Mouse (Mus musculus): ENCODE data around the gene Sowahc.

DNA sequence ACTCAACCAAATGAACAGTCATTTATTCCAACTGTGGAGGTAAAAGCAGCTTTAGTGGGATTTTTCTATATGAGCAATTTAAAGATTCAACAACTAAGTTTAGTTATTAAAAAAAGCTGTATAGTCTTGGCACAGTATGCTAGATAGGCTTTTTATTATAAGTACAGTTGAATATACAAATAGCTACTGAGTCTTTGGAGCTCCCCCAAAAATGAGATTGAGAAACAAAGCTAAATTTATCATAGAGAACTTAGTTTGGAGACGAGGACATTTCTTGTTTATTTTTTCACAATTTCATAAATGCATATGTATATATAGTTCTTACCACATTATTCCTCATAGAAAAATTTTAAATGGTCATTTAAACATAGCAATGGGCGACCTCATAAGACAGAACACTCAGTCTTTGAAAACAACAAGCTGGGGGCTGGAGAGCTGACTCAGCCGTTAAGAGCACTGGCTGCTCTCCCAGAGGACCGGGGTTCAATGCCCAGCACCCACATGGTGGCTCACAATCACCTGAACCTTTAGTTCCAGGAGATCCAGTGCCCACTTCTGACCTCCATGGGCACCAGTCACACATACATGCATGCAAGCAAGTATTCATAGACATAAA lies 7.6 kb downstream of the Sowahc start:
- TF ChIP-seq CTCF (IDR thresholded peaks at IDR 0.05; ENCODE audit: control insufficient read depth, insufficient read depth, low read length): no peak
- TF ChIP-seq POLR2A (IDR thresholded peaks at IDR 0.05; ENCODE audit: borderline replicate concordance, control insufficient read depth, low read depth, low read length): no peak
